Mouse (Mus musculus): ENCODE data around the gene Ulk4. TPM values are rescaled to one million over a fixed set of nuclear protein-coding genes. Genes with fewer than 3 reads are reported as not detected.
"Not testable (repeated sequence)": the region's sequence is repeated elsewhere in the genome, so short reads cannot be mapped to it uniquely, and the experiment has no call there.

Gene Ulk4
- polyA plus RNA-seq, 1 experiment from 2014 or later, result 161 TPM

- no peak overlapping the region for H3K4me3 ChIP-seq (ENCODE audit: low read depth, low read length)
- no peak overlapping the region for H3K4me2 ChIP-seq (replicated peaks; ENCODE audit: low read depth, low read length)
- H3K9me3 ChIP-seq (ENCODE audit: control insufficient read depth, low read length), result no peaks in the 10 kb centered on the region
- no peak overlapping the region for H3K27ac ChIP-seq (ENCODE audit: low read depth, low read length)
- H3K36me3 ChIP-seq (ENCODE audit: control insufficient read depth, insufficient read depth, low read length), result no peaks in the 10 kb centered on the region
- H3K9ac ChIP-seq (ENCODE audit: low read depth, low read length), result no peak overlapping the region
- H3K4me1 ChIP-seq (replicated peaks; ENCODE audit: control insufficient read depth, insufficient read depth, low read length), result peaks cover 5% of the 10 kb centered on the region; the same call in 1 of the 2 replicates
- no peaks in the 10 kb centered on the region for H3K27me3 ChIP-seq (ENCODE audit: control insufficient read depth, insufficient read depth, low read length)
- ATAC-seq (ENCODE audit: low FRiP score), result no peak
- 86% methylated on average over 8 of the region's 8 CpGs for WGBS
- no peak for DNase-seq (ENCODE audit: low spot score)
These were observed 218.5 kb downstream of the Ulk4 start for GRCm38 (mm10) chr9:121058538-121058937.

- 80% methylated on average over 7 of the region's 7 CpGs for WGBS
- DNase-seq (ENCODE audit: low spot score), result no peak
These were observed 218.9 kb downstream of the Ulk4 start for GRCm38 (mm10) chr9:121058116-121058515.

GRCm38 (mm10) chr9:121057401-121057800 lies 219.6 kb downstream of the Ulk4 start:
- Histone ChIP-seq H3K27ac (ENCODE audit: low read depth, low read length) (no peak overlapping the region), H3K36me3 (ENCODE audit: control insufficient read depth, insufficient read depth, low read length) (no peaks in the 10 kb centered on the region)
- 62% methylated on average over 9 of the region's 9 CpGs for WGBS

More at GRCm38 (mm10) chr9:121058116-121058515, 218.9 kb downstream of the Ulk4 start:
- Histone ChIP-seq H3K36me3 (ENCODE audit: control insufficient read depth, insufficient read depth, low read length) (no peaks in the 10 kb centered on the region), H3K9me3 (ENCODE audit: control insufficient read depth, low read length) (no peaks in the 10 kb centered on the region), H3K4me1 (replicated peaks; ENCODE audit: control insufficient read depth, insufficient read depth, low read length) (peaks cover 5% of the 10 kb centered on the region; the same call in 1 of the 2 replicates), H3K4me3 (ENCODE audit: low read depth, low read length) (no peak overlapping the region), H3K27ac (ENCODE audit: low read depth, low read length) (no peak overlapping the region), H3K9ac (ENCODE audit: low read depth, low read length) (no peak overlapping the region), H3K27me3 (ENCODE audit: control insufficient read depth, insufficient read depth, low read length) (no peaks in the 10 kb centered on the region), H3K4me2 (replicated peaks; ENCODE audit: low read depth, low read length) (no peak overlapping the region)
- no peak for ATAC-seq (ENCODE audit: low FRiP score)

GRCm38 (mm10) chr9:121056526-121056925 lies 220.5 kb downstream of the Ulk4 start:
- no peak for DNase-seq (ENCODE audit: low spot score)

More at GRCm38 (mm10) chr9:121057401-121057800, 219.6 kb downstream of the Ulk4 start:
- no peak overlapping the region for H3K4me2 ChIP-seq (replicated peaks; ENCODE audit: low read depth, low read length)
- H3K27me3 ChIP-seq (ENCODE audit: control insufficient read depth, insufficient read depth, low read length), result no peaks in the 10 kb centered on the region
- H3K4me1 ChIP-seq (replicated peaks; ENCODE audit: control insufficient read depth, insufficient read depth, low read length), result no peaks in the 10 kb centered on the region
- H3K9ac ChIP-seq (ENCODE audit: low read depth, low read length), result no peak overlapping the region
- ATAC-seq (ENCODE audit: low FRiP score) (no peak), DNase-seq (ENCODE audit: low spot score) (no peak)
- no peaks in the 10 kb centered on the region for H3K9me3 ChIP-seq (ENCODE audit: control insufficient read depth, low read length)
- no peak overlapping the region for H3K4me3 ChIP-seq (ENCODE audit: low read depth, low read length)

GRCm38 (mm10) chr9:121056036-121056435 lies 221.0 kb downstream of the Ulk4 start:
- no peaks in the 10 kb centered on the region for H3K4me1 ChIP-seq (replicated peaks; ENCODE audit: control insufficient read depth, insufficient read depth, low read length)
- no peak overlapping the region for H3K4me2 ChIP-seq (replicated peaks; ENCODE audit: low read depth, low read length)
- H3K27me3 ChIP-seq (ENCODE audit: control insufficient read depth, insufficient read depth, low read length), result no peaks in the 10 kb centered on the region
- ATAC-seq (ENCODE audit: low FRiP score), result no peak
- no peaks in the 10 kb centered on the region for H3K36me3 ChIP-seq (ENCODE audit: control insufficient read depth, insufficient read depth, low read length)
- no peak overlapping the region for H3K9ac ChIP-seq (ENCODE audit: low read depth, low read length)
- H3K4me3 ChIP-seq (ENCODE audit: low read depth, low read length), result no peak overlapping the region
- H3K27ac ChIP-seq (ENCODE audit: low read depth, low read length), result no peak overlapping the region
- no peaks in the 10 kb centered on the region for H3K9me3 ChIP-seq (ENCODE audit: control insufficient read depth, low read length)
- 89% methylated on average over 5 of the region's 5 CpGs for WGBS
- no peak for DNase-seq (ENCODE audit: low spot score)

More at GRCm38 (mm10) chr9:121056526-121056925, 220.5 kb downstream of the Ulk4 start:
- no peaks in the 10 kb centered on the region for H3K4me1 ChIP-seq (replicated peaks; ENCODE audit: control insufficient read depth, insufficient read depth, low read length)
- WGBS, result 89% methylated on average over 3 of the region's 3 CpGs
- H3K4me3 ChIP-seq (ENCODE audit: low read depth, low read length), result no peak overlapping the region
- no peak overlapping the region for H3K27ac ChIP-seq (ENCODE audit: low read depth, low read length)
- no peaks in the 10 kb centered on the region for H3K9me3 ChIP-seq (ENCODE audit: control insufficient read depth, low read length)
- H3K4me2 ChIP-seq (replicated peaks; ENCODE audit: low read depth, low read length), result no peak overlapping the region
- H3K27me3 ChIP-seq (ENCODE audit: control insufficient read depth, insufficient read depth, low read length), result no peaks in the 10 kb centered on the region
- no peak for ATAC-seq (ENCODE audit: low FRiP score)
- no peaks in the 10 kb centered on the region for H3K36me3 ChIP-seq (ENCODE audit: control insufficient read depth, insufficient read depth, low read length)
- no peak overlapping the region for H3K9ac ChIP-seq (ENCODE audit: low read depth, low read length)

- 88% methylated on average over 9 of the region's 9 CpGs for WGBS
- H3K4me2 ChIP-seq (replicated peaks; ENCODE audit: low read depth, low read length); H3K9me3 ChIP-seq (ENCODE audit: control insufficient read depth, low read length); H3K9ac ChIP-seq (ENCODE audit: low read depth, low read length); H3K4me1 ChIP-seq (replicated peaks; ENCODE audit: control insufficient read depth, insufficient read depth, low read length); H3K27me3 ChIP-seq (ENCODE audit: control insufficient read depth, insufficient read depth, low read length); ATAC-seq (ENCODE audit: low FRiP score); H3K36me3 ChIP-seq (ENCODE audit: control insufficient read depth, insufficient read depth, low read length); DNase-seq (ENCODE audit: low spot score); H3K4me3 ChIP-seq (ENCODE audit: low read depth, low read length); H3K27ac ChIP-seq (ENCODE audit: low read depth, low read length): not testable (repeated sequence)
These were observed 231.3 kb downstream of the Ulk4 start for GRCm38 (mm10) chr9:121045657-121046056.

- no peaks in the 10 kb centered on the region for H3K4me1 ChIP-seq (replicated peaks; ENCODE audit: control insufficient read depth, insufficient read depth, low read length)
- H3K36me3 ChIP-seq (ENCODE audit: control insufficient read depth, insufficient read depth, low read length), result no peaks in the 10 kb centered on the region
- DNase-seq (ENCODE audit: low spot score) (no peak), ATAC-seq (ENCODE audit: low FRiP score) (no peak)
- no peak overlapping the region for H3K9ac ChIP-seq (ENCODE audit: low read depth, low read length)
- no peak overlapping the region for H3K27ac ChIP-seq (ENCODE audit: low read depth, low read length)
- 88% methylated on average over 17 of the region's 17 CpGs for WGBS
- no peaks in the 10 kb centered on the region for H3K27me3 ChIP-seq (ENCODE audit: control insufficient read depth, insufficient read depth, low read length)
- H3K4me2 ChIP-seq (replicated peaks; ENCODE audit: low read depth, low read length), result no peak overlapping the region
- no peak overlapping the region for H3K4me3 ChIP-seq (ENCODE audit: low read depth, low read length)
- H3K9me3 ChIP-seq (ENCODE audit: control insufficient read depth, low read length), result no peaks in the 10 kb centered on the region
These were observed 232.4 kb downstream of the Ulk4 start for GRCm38 (mm10) chr9:121044471-121045206.

GRCm38 (mm10) chr9:121043021-121043420 lies 234.0 kb downstream of the Ulk4 start:
- H3K36me3 ChIP-seq (ENCODE audit: control insufficient read depth, insufficient read depth, low read length), result no peaks in the 10 kb centered on the region
- 91% methylated on average over 4 of the region's 4 CpGs for WGBS

GRCm38 (mm10) chr9:121038396-121038795 lies 238.6 kb downstream of the Ulk4 start:
- Histone ChIP-seq H3K4me1 (replicated peaks; ENCODE audit: control insufficient read depth, insufficient read depth, low read length) (peaks cover 5% of the 10 kb centered on the region; the same call in 1 of the 2 replicates), H3K36me3 (ENCODE audit: control insufficient read depth, insufficient read depth, low read length) (no peaks in the 10 kb centered on the region), H3K27ac (ENCODE audit: low read depth, low read length) (peak overlapping the region; percentile 36; the same call in 1 of the 2 replicates), H3K27me3 (ENCODE audit: control insufficient read depth, insufficient read depth, low read length) (no peaks in the 10 kb centered on the region), H3K9me3 (ENCODE audit: control insufficient read depth, low read length) (no peaks in the 10 kb centered on the region), H3K9ac (ENCODE audit: low read depth, low read length) (no peak overlapping the region), H3K4me3 (ENCODE audit: low read depth, low read length) (no peak overlapping the region), H3K4me2 (replicated peaks; ENCODE audit: low read depth, low read length) (no peak overlapping the region)
- DNase-seq (ENCODE audit: low spot score) (no peak), ATAC-seq (ENCODE audit: low FRiP score) (no peak)
- WGBS, result 66% methylated on average over 4 of the region's 4 CpGs

More at GRCm38 (mm10) chr9:121043021-121043420, 234.0 kb downstream of the Ulk4 start:
- Histone ChIP-seq H3K4me2 (replicated peaks; ENCODE audit: low read depth, low read length) (no peak overlapping the region), H3K27ac (ENCODE audit: low read depth, low read length) (no peak overlapping the region), H3K27me3 (ENCODE audit: control insufficient read depth, insufficient read depth, low read length) (no peaks in the 10 kb centered on the region), H3K4me3 (ENCODE audit: low read depth, low read length) (no peak overlapping the region), H3K9ac (ENCODE audit: low read depth, low read length) (no peak overlapping the region), H3K4me1 (replicated peaks; ENCODE audit: control insufficient read depth, insufficient read depth, low read length) (no peaks in the 10 kb centered on the region), H3K9me3 (ENCODE audit: control insufficient read depth, low read length) (no peaks in the 10 kb centered on the region)
- DNase-seq (ENCODE audit: low spot score) (no peak), ATAC-seq (ENCODE audit: low FRiP score) (no peak)
